ENCODE assay signal across 12 mouse cellular contexts in the genomic region with DNA sequence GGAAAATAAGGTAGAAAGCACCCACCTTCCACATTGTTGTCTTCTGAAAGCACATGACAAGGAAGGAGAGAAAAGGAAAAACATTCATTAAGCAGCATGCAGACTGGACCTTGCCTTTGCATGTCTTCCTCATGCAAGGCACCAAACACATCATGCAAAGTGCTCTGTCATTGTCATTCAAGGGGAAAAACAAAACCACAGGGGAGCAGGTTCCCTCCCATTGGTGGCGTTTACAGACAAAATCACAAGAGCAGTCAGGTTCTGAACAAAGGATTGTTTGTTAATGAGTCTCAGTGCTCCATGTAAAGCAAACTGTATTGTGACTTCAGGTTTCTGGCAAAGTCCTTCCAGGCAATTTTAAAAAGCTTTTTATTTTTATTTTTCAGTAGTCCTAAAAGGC.
A peak's percentile ranks its signal among the peaks of the same experiment; 100 is the strongest.
DNase-seq lines count a peak whose midpoint lies in the region; ATAC-seq and TF ChIP-seq lines count a peak whose summit lies in the region.
"Had no signal": no experiment of that assay in that cellular context is flagged by ENCODE, and none has a peak within 500 bp of the region (broad histone marks: within the 10 kb centered on the region; RNA-seq: fewer than 3 reads in every experiment).

No protein-coding gene starts in this region.

- H3K9me3 ChIP-seq in forebrain, embryonic 14.5 days (replicated peaks; ENCODE audit: control insufficient read depth, low read length), result no peaks in the 10 kb centered on the region
- H3K9me3 ChIP-seq in forebrain, embryonic 16.5 days (ENCODE audit: control insufficient read depth, low read length), result no peaks in the 10 kb centered on the region
- no peaks in the 10 kb centered on the region for H3K9me3 ChIP-seq in ES-E14 (ENCODE audit: control insufficient read depth, insufficient read depth, low read depth, low read length)
- no peaks in the 10 kb centered on the region for H3K9me3 ChIP-seq in hindbrain, embryonic 11.5 days (ENCODE audit: control insufficient read depth, low read length)
- no peaks in the 10 kb centered on the region for H3K9me3 ChIP-seq in midbrain, embryonic 16.5 days (replicated peaks; ENCODE audit: control insufficient read depth, low read length, poor library complexity, severe bottlenecking)
- H3K9me3 ChIP-seq: forebrain, embryonic 10.5 days; kidney, embryonic 15.5 days; lung, embryonic 15.5 days had no signal

- no peak overlapping the region for H3K27ac ChIP-seq in forebrain, embryonic 14.5 days (ENCODE audit: low read depth, low read length)
- H3K27ac ChIP-seq in forebrain, embryonic 16.5 days (ENCODE audit: low read length), result no peak overlapping the region
- no peak overlapping the region for H3K27ac ChIP-seq in ES-E14 (ENCODE audit: insufficient read depth, low read depth, low read length, poor library complexity, severe bottlenecking)
- H3K27ac ChIP-seq in hindbrain, embryonic 11.5 days (ENCODE audit: low read depth, low read length), result 0 out of 2 replicates have a peak overlapping the region, but pooled peaks have one; percentile 42
- 0 out of 2 replicates have a peak overlapping the region, but pooled peaks have one; percentile 26 for H3K27ac ChIP-seq in midbrain, embryonic 16.5 days (ENCODE audit: low read length)
- H3K27ac ChIP-seq in heart, adult 2 months, result no peak overlapping the region
- H3K27ac ChIP-seq: forebrain, embryonic 10.5 days; kidney, embryonic 15.5 days; lung, embryonic 15.5 days had no signal

- TF ChIP-seq POLR2A in heart, adult 2 months (IDR thresholded peaks at IDR 0.05; ENCODE audit: insufficient read depth, low read depth, low read length), result no peak

- peaks cover 7% of the 10 kb centered on the region for H3K4me1 ChIP-seq in forebrain, embryonic 14.5 days (ENCODE audit: control insufficient read depth, insufficient read depth, low read length)
- H3K4me1 ChIP-seq in forebrain, embryonic 16.5 days (replicated peaks; ENCODE audit: control insufficient read depth, insufficient read depth, low read length), result peaks cover 12% of the 10 kb centered on the region
- peaks cover 2 to 3% of the 10 kb centered on the region in 2 experiments; a peak in 1 of 4 replicates for H3K4me1 ChIP-seq in ES-E14 (ENCODE audit: control insufficient read depth in 2 of 2, insufficient read depth in 2 of 2, low read length in 2 of 2, poor library complexity in 1 of 2)
- H3K4me1 ChIP-seq in hindbrain, embryonic 11.5 days (replicated peaks; ENCODE audit: control insufficient read depth, insufficient read depth, low read length), result no peaks in the 10 kb centered on the region
- no peaks in the 10 kb centered on the region; the same call in none of the 2 replicates for H3K4me1 ChIP-seq in midbrain, embryonic 16.5 days (ENCODE audit: control insufficient read depth, insufficient read depth, low read length)
- H3K4me1 ChIP-seq in heart, adult 2 months (ENCODE audit: control insufficient read depth, insufficient read depth, low read length), result peaks cover 2% of the 10 kb centered on the region; the same call in 1 of the 2 replicates
- H3K4me1 ChIP-seq: kidney, embryonic 15.5 days; lung, embryonic 15.5 days had no signal

- H3K9ac ChIP-seq in forebrain, embryonic 14.5 days (ENCODE audit: low read length), result no peak overlapping the region
- no peak overlapping the region for H3K9ac ChIP-seq in forebrain, embryonic 16.5 days (replicated peaks; ENCODE audit: low read depth, low read length)
- H3K9ac ChIP-seq in ES-E14 (ENCODE audit: insufficient read depth, low read depth, low read length, poor library complexity, severe bottlenecking), result no peak overlapping the region
- H3K9ac ChIP-seq in hindbrain, embryonic 11.5 days (ENCODE audit: low read depth, low read length), result no peak overlapping the region
- H3K9ac ChIP-seq in midbrain, embryonic 16.5 days (ENCODE audit: low read depth, low read length), result no peak overlapping the region
- no peak overlapping the region for H3K9ac ChIP-seq in heart, adult 2 months (ENCODE audit: low read depth, low read length)
- H3K9ac ChIP-seq: kidney, embryonic 15.5 days; lung, embryonic 15.5 days had no signal

- H3K79me2 ChIP-seq in heart, adult 2 months (replicated peaks; ENCODE audit: control insufficient read depth, insufficient read depth, low read length), result no peaks in the 10 kb centered on the region

- intact Hi-C loops in heart, adult 2 months (cut with DNase I), result no loop called here

- in situ Hi-C loops in ES-E14 (cut with MboI; ENCODE audit: low sequenced_read_pairs in 2 of 2, unreplicated experiment in 2 of 2), result no loop called here

- no peak overlapping the region for H3K4me2 ChIP-seq in forebrain, embryonic 14.5 days (ENCODE audit: low read length)
- no peak overlapping the region for H3K4me2 ChIP-seq in forebrain, embryonic 16.5 days (ENCODE audit: low read length)
- H3K4me2 ChIP-seq in hindbrain, embryonic 11.5 days (replicated peaks; ENCODE audit: low read depth, low read length), result no peak overlapping the region
- H3K4me2 ChIP-seq in midbrain, embryonic 16.5 days (ENCODE audit: low read length), result no peak overlapping the region; the same call in 1 of the 2 replicates
- H3K4me2 ChIP-seq: kidney, embryonic 15.5 days; lung, embryonic 15.5 days had no signal

- H3K36me3 ChIP-seq in forebrain, embryonic 14.5 days (ENCODE audit: control insufficient read depth, insufficient read depth, low read length), result no peaks in the 10 kb centered on the region
- no peaks in the 10 kb centered on the region for H3K36me3 ChIP-seq in forebrain, embryonic 16.5 days (ENCODE audit: control insufficient read depth, insufficient read depth)
- no peaks in the 10 kb centered on the region for H3K36me3 ChIP-seq in ES-E14 (ENCODE audit: control insufficient read depth, insufficient read depth, low read length, poor library complexity, severe bottlenecking)
- no peaks in the 10 kb centered on the region for H3K36me3 ChIP-seq in hindbrain, embryonic 11.5 days (ENCODE audit: control insufficient read depth, insufficient read depth, low read length)
- no peaks in the 10 kb centered on the region for H3K36me3 ChIP-seq in midbrain, embryonic 16.5 days (ENCODE audit: control insufficient read depth, insufficient read depth, low read length)
- H3K36me3 ChIP-seq in heart, adult 2 months (ENCODE audit: control insufficient read depth, insufficient read depth, low read length), result no peaks in the 10 kb centered on the region
- H3K36me3 ChIP-seq: forebrain, embryonic 10.5 days; kidney, embryonic 15.5 days; lung, embryonic 15.5 days had no signal

- H3K4me3 ChIP-seq in forebrain, embryonic 14.5 days (ENCODE audit: low read depth, low read length), result no peak overlapping the region
- H3K4me3 ChIP-seq in forebrain, embryonic 16.5 days (replicated peaks; ENCODE audit: low read length), result no peak overlapping the region
- H3K4me3 ChIP-seq in ES-E14 (ENCODE audit: insufficient read depth in 1 of 2, low read depth in 1 of 2, low read length in 2 of 2, poor library complexity in 1 of 2, severe bottlenecking in 1 of 2), result no peak overlapping the region
- no peak overlapping the region for H3K4me3 ChIP-seq in hindbrain, embryonic 11.5 days (ENCODE audit: low read depth, low read length)
- no peak overlapping the region for H3K4me3 ChIP-seq in midbrain, embryonic 16.5 days (ENCODE audit: low read depth, low read length)
- H3K4me3 ChIP-seq in heart, adult 2 months, result no peak overlapping the region
- H3K4me3 ChIP-seq: forebrain, embryonic 10.5 days; kidney, embryonic 15.5 days; lung, embryonic 15.5 days had no signal

- WGBS in forebrain, embryonic 14.5 days, result 0% methylated on average over 1 of the region's 1 CpGs
- WGBS in forebrain, embryonic 16.5 days, result 0% methylated on average over 1 of the region's 1 CpGs
- WGBS in hindbrain, embryonic 11.5 days, result 10% methylated on average over 1 of the region's 1 CpGs
- WGBS in midbrain, embryonic 16.5 days, result 10% methylated on average over 1 of the region's 1 CpGs
- 27% methylated on average over 1 of the region's 1 CpGs for WGBS in heart, adult 2 months

- H3K27me3 ChIP-seq in forebrain, embryonic 14.5 days (replicated peaks; ENCODE audit: control insufficient read depth, insufficient read depth, low read length), result no peaks in the 10 kb centered on the region
- no peaks in the 10 kb centered on the region for H3K27me3 ChIP-seq in forebrain, embryonic 16.5 days (replicated peaks; ENCODE audit: control insufficient read depth, insufficient read depth, low read length)
- no peaks in the 10 kb centered on the region for H3K27me3 ChIP-seq in hindbrain, embryonic 11.5 days (ENCODE audit: control insufficient read depth, insufficient read depth, low read length)
- H3K27me3 ChIP-seq in midbrain, embryonic 16.5 days (ENCODE audit: control insufficient read depth, insufficient read depth, low read depth, low read length), result no peaks in the 10 kb centered on the region
- no peaks in the 10 kb centered on the region for H3K27me3 ChIP-seq in heart, adult 2 months (ENCODE audit: control insufficient read depth, insufficient read depth, low read length)
- H3K27me3 ChIP-seq: kidney, embryonic 15.5 days; lung, embryonic 15.5 days had no signal

- no peak for TF ChIP-seq EP300 in heart, adult 2 months (IDR thresholded peaks at IDR 0.05; ENCODE audit: insufficient read depth, low read depth, low read length)

- peak; percentile 18 for DNase-seq in forebrain, embryonic 14.5 days (ENCODE audit: low spot score)
- peak; percentile 61 for DNase-seq in ES-E14 (ENCODE audit: low read depth, low spot score)
- DNase-seq in hindbrain, embryonic 11.5 days (ENCODE audit: low spot score), result peak; percentile 63
- DNase-seq in spleen, postnatal 4 days (ENCODE audit: low spot score in 2 of 2), result no peak
- no peak for DNase-seq in heart, adult 2 months
- no peak for DNase-seq in frontal cortex, postnatal 10 days (ENCODE audit: low spot score in 2 of 2)
- DNase-seq: gastrocnemius, postnatal 36 days had no signal

- no peak for TF ChIP-seq CTCF in heart, adult 2 months (IDR thresholded peaks at IDR 0.05)

- ATAC-seq in forebrain, embryonic 14.5 days, result no peak
- ATAC-seq in forebrain, embryonic 16.5 days, result no peak
- ATAC-seq in hindbrain, embryonic 11.5 days (ENCODE audit: low FRiP score), result peak; percentile 84
- no peak for ATAC-seq in midbrain, embryonic 16.5 days

TF ChIP-seq in ES-E14, 5 proteins besides CTCF, POLR2A, EP300 and RAD21:
- TF ChIP-seq ZNF384 (IDR thresholded peaks at IDR 0.05; ENCODE audit: low read depth, low read length), result no peak
- no peak for TF ChIP-seq ZC3H11A (IDR thresholded peaks at IDR 0.05; ENCODE audit: borderline replicate concordance, low read depth, low read length)
- no peak for TF ChIP-seq CHD2 (IDR thresholded peaks at IDR 0.05; ENCODE audit: low read depth, low read length)
- TF ChIP-seq MAFK (IDR thresholded peaks at IDR 0.05; ENCODE audit: insufficient read depth, low read depth, low read length), result no peak
- no peak for TF ChIP-seq HCFC1 (IDR thresholded peaks at IDR 0.05; ENCODE audit: borderline replicate concordance, insufficient read depth, low read length)
TF ChIP-seq in ES-E14: peak in this region for 0.

Comparison
In these comparisons a context has a peak if more than half of its experiments do, and no peak if none do; other contexts are left out.
1. DNase-seq: peak in forebrain, embryonic 14.5 days (single experiment), ES-E14 (single experiment) and hindbrain, embryonic 11.5 days (single experiment); none in spleen, postnatal 4 days (0 of 2), heart, adult 2 months (0 of 2) and frontal cortex, postnatal 10 days (0 of 2).
2. H3K27ac ChIP-seq: peak in hindbrain, embryonic 11.5 days (single experiment) and midbrain, embryonic 16.5 days (single experiment); none in forebrain, embryonic 14.5 days (single experiment), forebrain, embryonic 16.5 days (single experiment), ES-E14 (single experiment) and heart, adult 2 months (single experiment).